In genomic region chr8:6989359-6990095, GRCm38 (mm10) we compare ENCODE assay signal across 19 mouse cellular contexts.
"Had no signal": no experiment of that assay in that cellular context is flagged by ENCODE, and none has a peak within 500 bp of the region (broad histone marks: within the 10 kb centered on the region; RNA-seq: fewer than 3 reads in every experiment).

No protein-coding gene starts in this region.

- H3K27me3 ChIP-seq: liver, embryonic 13.5 days; liver, embryonic 15.5 days; lung, embryonic 15.5 days; midbrain, embryonic 12.5 days; stomach, embryonic 15.5 days had no signal

- DNase-seq: liver; liver, embryonic 13.5 days; liver, postnatal 0 days; lung, adult 2 months; lung, postnatal 14 days; lung, postnatal 4 days; right cerebral cortex, postnatal 14 days; thymus, adult 2 months; thymus, postnatal 25 days; thymus, postnatal 4 days had no signal

- H3K36me3 ChIP-seq: liver, embryonic 13.5 days; liver, embryonic 15.5 days; lung, embryonic 15.5 days; midbrain, embryonic 10.5 days; midbrain, embryonic 12.5 days; stomach, embryonic 15.5 days had no signal

- H3K4me3 ChIP-seq: liver, embryonic 13.5 days; liver, embryonic 15.5 days; lung, embryonic 15.5 days; midbrain, embryonic 10.5 days; midbrain, embryonic 12.5 days; myocyte; stomach, embryonic 15.5 days had no signal

- H3K4me2 ChIP-seq: liver, embryonic 11.5 days; liver, embryonic 13.5 days; liver, embryonic 15.5 days; lung, embryonic 15.5 days; midbrain, embryonic 12.5 days; stomach, embryonic 15.5 days had no signal

- H3K9me3 ChIP-seq: liver, embryonic 13.5 days; liver, embryonic 15.5 days; lung, embryonic 15.5 days; midbrain, embryonic 10.5 days; midbrain, embryonic 12.5 days; stomach, embryonic 15.5 days had no signal

- H3K9ac ChIP-seq: liver, embryonic 13.5 days; liver, embryonic 15.5 days; liver, postnatal 0 days; lung, embryonic 15.5 days; midbrain, embryonic 12.5 days; stomach, embryonic 15.5 days had no signal

- H3K27ac ChIP-seq: liver, embryonic 13.5 days; liver, embryonic 15.5 days; lung, embryonic 15.5 days; midbrain, embryonic 10.5 days; midbrain, embryonic 12.5 days; stomach, embryonic 15.5 days; stomach, postnatal 0 days had no signal

- ATAC-seq: liver, postnatal 0 days; lung, postnatal 0 days had no signal

- H3K4me1 ChIP-seq: liver, embryonic 13.5 days; liver, embryonic 15.5 days; lung, embryonic 15.5 days; midbrain, embryonic 10.5 days; midbrain, embryonic 12.5 days; stomach, embryonic 15.5 days had no signal
